Mouse (Mus musculus) heart, adult 9 months (tissue): ENCODE results near the gene Flt3l.
"Not testable (repeated sequence)": the region's sequence is repeated elsewhere in the genome, so short reads cannot be mapped to it uniquely, and the experiment has no call there.

Source experiments
- DNase-seq, 2 experiments: peaks; one replicate each; pipeline ENCODE4 v3.0.0; 2022; ENCODE audit warnings: low spot score in 2 of 2

The Flt3l gene

DNA sequence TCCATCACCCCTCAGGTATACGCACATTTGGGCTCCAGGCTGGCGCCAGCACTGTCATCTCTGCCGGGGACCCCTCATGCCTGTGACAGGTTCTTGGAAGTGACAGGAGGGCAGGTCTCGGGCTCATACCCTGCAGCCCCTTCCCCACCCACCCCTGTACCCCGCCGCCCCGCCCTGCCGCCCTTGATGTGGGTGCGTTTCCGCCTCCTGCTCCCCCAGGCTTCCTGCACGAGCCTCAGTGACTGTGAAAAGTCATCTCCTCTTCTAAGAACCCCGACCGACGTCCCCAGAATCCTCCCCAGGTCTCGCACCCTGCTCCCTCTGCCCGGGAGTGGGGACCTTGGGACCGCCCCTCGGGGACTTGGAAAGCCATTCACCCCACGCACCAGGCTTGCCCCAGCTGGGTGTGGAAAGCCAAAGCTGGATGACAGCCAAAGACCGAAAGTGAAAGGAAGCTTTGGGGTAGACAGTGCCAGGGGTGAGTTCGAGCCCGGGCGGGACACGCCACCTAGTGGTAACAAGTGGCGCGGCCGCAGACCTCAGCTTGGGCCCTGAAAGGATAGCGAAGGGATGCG lies at the start of gene Flt3l, which contains the start of gene Gm45713:
Flt3l (minus strand) TSS at position 440 of the 575 bp plus-strand sequence.
Gm45713 (minus strand) TSS at position 239 of the 575 bp plus-strand sequence.
- peak; percentile 95 to 96 for DNase-seq

DNA sequence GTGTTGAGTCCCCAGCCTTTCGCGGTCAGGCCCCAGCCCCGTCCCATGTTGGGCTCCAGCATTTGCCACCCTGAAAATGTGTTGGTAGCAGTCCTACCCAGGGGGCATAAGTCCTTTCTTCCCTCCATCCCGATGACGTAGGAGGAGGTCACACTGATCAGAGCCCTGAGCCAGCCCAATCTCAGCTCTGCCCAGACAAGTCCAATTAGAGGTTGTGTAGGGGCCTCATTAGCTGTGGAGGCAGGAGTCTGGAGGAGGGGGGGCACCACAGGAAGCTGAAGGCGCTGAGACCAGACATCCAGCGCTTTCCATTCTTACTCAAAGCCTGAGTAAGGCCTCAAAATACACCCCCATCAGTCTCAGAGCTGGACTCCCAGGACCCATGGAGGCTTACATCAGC lies 49.7 kb upstream of the Flt3l start:
- DNase-seq: no peak

DNA sequence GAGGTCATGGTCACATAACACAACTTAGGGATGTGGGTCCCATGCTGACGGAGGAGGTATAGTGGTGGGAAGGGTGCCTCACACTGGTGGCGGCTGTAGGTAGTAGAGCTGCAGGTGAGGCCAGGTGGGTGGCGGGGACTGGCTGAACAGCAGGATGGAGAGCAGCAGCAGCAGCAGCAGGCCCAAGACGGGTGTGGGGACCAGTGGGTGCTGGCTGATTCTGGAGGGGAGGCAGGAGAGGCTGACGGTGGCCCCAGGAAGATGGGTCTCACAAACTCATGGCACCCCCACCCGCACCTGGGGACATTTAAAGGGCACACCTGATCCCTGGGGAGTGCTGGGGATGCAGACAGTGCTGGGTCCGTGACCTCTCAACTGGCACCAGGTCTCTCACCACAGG lies 47.4 kb upstream of the Flt3l start:
- no peak for DNase-seq

DNA sequence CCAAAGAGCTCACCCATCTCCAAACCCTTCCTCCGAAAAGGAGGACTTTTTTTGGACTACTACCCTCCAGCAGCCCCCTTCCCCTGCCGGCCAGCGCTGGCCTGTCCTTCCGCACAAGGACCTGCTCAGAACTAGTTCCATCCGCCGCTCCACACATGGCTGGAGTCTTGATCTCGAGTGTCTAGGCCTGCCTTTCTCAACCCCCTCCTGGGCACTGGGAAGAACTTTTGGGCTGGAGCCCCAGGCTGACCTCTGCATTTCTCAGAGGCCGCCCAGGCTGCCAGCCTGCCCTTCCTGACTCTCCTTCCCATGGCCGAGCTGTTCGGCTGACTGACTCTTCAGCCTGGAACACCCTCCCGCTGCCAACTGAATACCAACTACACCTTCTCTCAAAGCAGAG lies 46.4 kb upstream of the Flt3l start:
- no peak for DNase-seq

DNA sequence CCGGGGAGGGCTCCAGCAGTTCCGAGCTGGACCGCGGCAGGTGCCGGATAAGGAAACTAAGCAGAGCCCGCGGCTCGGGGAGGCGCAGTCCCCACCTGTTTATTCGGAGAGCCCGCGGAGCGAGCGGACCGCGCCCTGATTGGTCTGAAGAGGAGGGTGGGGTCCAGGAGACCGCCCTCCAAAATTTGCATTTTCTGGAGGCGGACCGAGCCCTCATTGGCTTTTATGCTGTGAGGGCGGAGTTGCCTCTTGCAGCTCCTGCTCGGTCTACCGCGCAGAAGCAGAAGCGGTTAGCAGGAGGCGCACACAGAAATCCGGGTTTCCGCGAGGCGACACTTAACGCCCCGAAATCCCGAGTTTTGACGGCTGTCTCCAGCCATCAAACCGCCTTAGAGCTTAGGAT lies 46.0 kb upstream of the Flt3l start:
- DNase-seq: peak; percentile 86 to 91

DNA sequence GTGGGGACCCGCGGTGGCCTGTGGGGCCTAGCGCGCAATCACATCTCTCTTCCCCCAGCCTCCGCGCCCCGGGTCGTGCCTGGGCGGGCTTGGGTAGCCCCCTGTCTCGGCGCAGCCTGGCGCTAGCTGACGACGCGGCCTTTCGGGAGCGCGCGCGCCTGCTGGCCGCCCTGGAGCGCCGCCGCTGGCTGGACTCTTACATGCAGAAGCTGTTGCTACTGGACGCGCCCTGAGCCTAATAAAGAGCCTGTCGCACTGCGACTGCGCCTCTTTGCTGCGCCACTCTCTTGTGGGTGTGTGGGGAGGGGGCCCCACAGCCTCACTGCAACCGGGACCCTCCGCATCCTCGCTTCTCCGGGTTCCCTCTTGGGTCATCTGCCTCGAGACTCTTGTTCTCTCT lies 45.3 kb upstream of the Flt3l start:
- no peak for DNase-seq

DNA sequence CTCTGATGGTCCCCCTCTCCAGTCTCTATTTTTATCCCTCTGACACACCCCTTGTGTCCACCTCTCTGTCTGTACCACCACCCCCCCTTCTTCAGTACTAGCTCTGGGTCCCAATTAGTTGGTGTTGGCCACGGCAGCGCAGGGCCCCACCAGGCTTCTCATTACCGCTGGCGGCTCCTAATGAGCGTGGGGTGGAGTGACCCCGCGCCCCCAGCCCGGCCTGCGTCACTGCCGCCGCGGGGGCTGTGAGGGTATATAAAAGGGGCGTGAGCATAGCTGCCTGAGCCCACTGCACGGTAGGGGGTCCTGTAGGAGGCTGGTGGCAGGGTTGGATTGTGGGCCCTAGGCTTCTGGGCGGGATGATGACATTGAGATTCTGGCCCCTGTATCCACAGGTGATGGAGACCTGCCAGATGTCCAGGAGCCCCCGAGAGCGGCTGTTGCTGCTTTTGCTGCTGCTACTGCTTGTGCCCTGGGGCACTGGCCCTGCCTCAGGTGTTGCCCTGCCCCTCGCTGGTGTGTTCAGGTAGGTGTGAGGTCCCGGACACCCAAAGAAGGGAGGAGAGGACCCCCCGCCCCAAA lies 44.8 kb upstream of the Flt3l start, which contains the start of gene Pth2:
Pth2 (plus strand) TSS at position 100 of the 582 bp plus-strand sequence.
- no peak for DNase-seq

DNA sequence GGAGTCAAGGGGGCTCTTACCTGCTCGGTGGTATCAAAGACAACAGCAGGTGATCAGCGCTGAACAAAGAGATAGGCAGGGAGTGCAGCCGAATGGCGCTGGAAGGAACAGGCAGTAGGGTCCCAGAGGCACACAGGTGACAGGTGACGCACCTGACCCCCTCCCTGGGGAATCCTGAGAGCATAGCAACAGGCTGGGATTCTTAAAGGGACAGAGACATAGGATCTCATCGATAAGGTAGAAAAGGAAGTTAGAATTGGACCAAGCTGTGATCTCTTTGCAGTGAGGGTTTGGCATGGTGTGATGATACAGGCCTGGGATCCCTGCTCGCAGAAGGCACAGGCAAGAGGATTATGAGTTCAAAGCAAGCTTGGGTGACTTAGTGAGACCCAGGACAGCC lies 43.2 kb upstream of the Flt3l start, which contains the start of gene Gfy:
Gfy (minus strand) TSS at position 101 of the 400 bp plus-strand sequence.
- DNase-seq: no peak

GRCm38 (mm10) chr7:45178550-45178949 lies 42.3 kb upstream of the Flt3l start:
- DNase-seq: no peak

GRCm38 (mm10) chr7:45176356-45176755 lies 40.1 kb upstream of the Flt3l start:
- no peak for DNase-seq

- DNase-seq: no peak
Measured at GRCm38 (mm10) chr7:45175929-45176328, 39.7 kb upstream of the Flt3l start.

DNA sequence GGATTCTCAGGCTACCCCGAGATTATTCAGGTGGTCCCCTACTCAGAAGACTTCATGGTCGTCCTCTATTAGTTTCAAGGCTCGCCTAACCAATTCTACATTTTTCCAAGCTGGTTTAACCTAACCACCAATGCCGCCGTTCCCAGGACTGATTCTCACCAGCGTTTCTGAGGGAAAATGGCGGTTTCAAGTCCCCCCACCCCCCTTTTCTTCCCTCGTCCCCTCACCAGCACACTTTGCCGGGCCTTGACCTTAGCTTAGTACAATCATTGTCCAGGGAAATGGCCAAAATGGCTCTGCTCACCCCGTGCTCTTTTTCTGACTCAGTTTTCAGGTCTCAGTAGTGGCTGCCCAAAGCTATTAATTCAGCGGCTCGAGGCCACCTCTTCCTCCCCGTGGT lies 39.2 kb upstream of the Flt3l start:
- no peak for DNase-seq

DNA sequence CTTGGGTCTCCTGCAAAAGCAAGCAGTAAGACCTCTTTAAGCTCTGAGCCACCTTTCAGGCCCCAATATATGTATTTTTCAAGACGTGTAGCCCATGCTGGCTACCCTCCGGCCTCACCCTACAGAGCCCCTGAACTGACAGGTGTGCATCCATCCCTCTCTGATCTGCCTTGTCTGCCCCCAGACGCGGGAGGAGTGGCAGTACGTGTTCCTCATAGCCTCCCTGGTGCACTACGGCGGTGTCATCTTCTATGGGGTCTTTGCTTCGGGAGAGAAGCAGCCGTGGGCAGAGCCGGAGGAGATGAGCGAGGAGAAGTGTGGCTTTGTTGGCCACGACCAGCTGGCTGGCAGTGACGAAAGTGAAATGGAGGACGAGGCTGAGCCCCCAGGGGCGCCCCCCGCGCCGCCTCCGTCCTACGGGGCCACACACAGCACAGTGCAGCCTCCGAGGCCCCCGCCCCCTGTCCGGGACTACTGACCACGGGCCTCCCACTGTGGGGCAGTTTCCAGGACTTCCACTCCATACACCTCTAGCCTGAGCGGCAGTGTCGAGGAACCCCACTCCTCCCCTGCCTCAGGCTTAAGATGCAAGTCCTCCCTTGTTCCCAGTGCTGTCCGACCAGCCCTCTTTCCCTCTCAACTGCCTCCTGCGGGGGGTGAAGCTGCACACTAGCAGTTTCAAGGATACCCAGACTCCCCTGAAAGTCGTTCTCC lies 38.5 kb upstream of the Flt3l start:
- no peak for DNase-seq

DNA sequence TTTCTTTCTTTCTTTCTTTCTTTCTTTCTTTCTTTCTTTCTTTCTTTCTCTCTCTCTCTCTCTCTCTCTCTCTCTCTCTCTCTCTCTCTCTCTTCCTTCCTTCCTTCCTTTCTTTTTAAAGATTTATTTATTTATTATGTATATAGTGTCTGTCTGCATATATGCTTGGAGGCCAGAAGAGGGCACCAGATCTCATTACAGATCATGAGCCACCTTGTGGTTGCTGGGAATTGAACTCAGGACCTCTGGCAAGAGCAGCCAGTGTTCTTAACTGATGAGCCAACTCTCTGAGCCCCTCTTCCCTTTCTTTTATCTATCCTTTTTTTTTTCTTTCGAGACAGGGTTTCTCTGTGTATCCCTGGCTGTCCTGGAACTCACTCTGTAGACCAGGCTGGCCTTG lies 37.5 kb upstream of the Flt3l start:
- DNase-seq: not testable (repeated sequence)

DNA sequence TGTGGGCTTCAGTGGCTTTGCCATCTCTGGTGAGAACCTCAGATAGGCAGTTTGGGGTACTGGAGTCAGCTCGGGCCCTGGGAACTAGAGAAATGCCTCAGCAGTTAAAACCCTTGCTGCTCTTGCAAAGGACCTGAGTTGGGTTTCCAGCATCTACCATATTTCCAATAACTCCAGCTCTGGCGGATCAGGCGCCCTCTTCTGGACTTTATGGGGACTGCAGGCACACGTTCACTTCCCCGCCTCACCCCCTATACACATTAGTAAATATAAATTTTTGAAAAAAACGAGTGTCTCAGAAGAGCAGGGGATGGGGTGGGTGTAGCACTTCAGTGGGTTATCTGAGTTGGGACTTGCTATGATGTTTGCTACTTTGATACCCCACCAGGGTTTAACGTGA lies 36.7 kb upstream of the Flt3l start:
- no peak for DNase-seq

DNA sequence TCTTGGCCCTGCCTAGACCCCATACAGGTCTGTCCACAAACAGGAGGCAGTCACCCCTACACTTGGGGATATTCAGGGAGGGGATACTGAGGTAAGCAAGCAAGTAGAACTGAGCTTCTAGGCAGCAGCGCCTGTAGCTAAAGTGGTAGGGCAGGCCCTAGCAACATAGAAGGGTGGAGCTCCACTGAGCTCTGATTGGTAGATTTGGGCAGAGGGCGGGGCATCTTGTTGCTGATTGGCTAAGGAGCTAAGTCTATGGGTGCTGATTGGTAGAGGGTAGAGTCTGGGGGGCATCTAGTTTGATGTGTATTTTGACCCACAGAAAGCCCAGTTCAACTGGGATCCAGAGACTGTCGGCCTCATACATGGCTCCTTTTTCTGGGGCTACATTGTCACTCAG lies 33.3 kb upstream of the Flt3l start:
- DNase-seq: no peak

GRCm38 (mm10) chr7:45168656-45169055 lies 32.4 kb upstream of the Flt3l start:
- no peak for DNase-seq

GRCm38 (mm10) chr7:45167761-45168445 lies 31.7 kb upstream of the Flt3l start:
- DNase-seq: no peak

DNA sequence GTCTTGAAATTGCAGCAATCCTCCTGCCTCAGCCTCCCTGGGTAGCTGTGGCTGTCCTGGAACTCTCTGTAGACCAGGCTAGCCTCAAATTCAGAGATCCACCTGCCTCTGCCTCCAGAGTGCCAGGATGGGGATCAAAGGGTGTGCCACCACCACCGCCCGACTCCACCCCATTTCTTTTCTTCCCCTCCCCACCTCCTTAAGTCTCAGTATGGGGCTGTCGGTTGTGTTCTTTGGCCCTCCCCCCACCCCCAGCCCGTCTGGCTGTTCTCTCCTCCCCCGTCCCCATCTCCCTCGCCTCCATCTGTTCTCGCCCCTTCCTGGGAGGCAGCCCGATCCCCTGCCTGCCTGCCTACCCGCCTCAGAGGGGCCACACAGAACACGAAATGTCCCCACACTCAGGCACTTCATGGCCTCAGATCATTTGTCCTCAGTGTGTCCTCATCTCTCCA lies 30.7 kb upstream of the Flt3l start:
- DNase-seq: no peak

GRCm38 (mm10) chr7:45165701-45166100 lies 29.5 kb upstream of the Flt3l start:
- no peak for DNase-seq

DNA sequence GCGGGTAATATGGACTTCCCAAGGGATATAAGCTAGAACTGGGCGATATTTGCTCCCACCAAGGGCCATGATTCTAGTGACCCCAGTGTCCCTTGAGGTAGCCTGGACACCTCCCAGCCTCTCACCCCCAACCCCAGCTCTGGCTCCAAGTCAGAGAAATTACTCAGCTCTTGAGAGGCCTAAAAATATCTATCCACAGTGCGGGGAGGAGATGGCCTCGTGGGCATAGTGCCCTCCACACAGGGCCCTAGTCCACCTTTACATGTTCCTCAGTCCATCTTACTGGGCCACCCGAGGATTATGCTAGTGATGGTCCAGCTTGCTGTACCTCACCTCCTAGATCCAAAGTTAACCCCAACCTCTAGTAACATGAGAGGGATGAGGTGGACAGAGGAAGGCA lies 28.6 kb upstream of the Flt3l start:
- no peak for DNase-seq

GRCm38 (mm10) chr7:45163735-45164490 lies 27.7 kb upstream of the Flt3l start, which contains the start of gene Slc17a7:
Gene Slc17a7 (plus strand): TSS chr7:45163949.
- no peak for DNase-seq
